44 mouse cellular contexts compared by ENCODE assay signal in genomic region chr5:90551191-90551590, GRCm38 (mm10). TPM values are rescaled to one million over a fixed set of nuclear protein-coding genes. Genes with fewer than 3 reads are reported as not detected.
"Had no signal": no experiment of that assay in that cellular context is flagged by ENCODE, and none has a peak within 500 bp of the region (broad histone marks: within the 10 kb centered on the region; RNA-seq: fewer than 3 reads in every experiment).

No protein-coding gene starts in this region.

- H3K27ac ChIP-seq: heart, embryonic 10.5 days; heart, embryonic 13.5 days; heart, embryonic 15.5 days; hindbrain, embryonic 10.5 days; hindbrain, embryonic 12.5 days; hindbrain, embryonic 13.5 days; hindbrain, embryonic 14.5 days; hindbrain, embryonic 15.5 days; hindbrain, postnatal 0 days; intestine, embryonic 15.5 days; kidney, embryonic 15.5 days; kidney, postnatal 0 days; layer of hippocampus, adult 2 months had no signal

- H3K36me3 ChIP-seq: heart, embryonic 10.5 days; heart, embryonic 12.5 days; heart, embryonic 13.5 days; heart, embryonic 15.5 days; hindbrain, embryonic 10.5 days; hindbrain, embryonic 12.5 days; hindbrain, embryonic 13.5 days; hindbrain, embryonic 15.5 days; intestine, embryonic 15.5 days; kidney, embryonic 15.5 days had no signal

- DNase-seq: heart, postnatal 10 days; heart, postnatal 14 days; heart, postnatal 36 days; heart, postnatal 4 days; kidney, adult 11 months; kidney, adult 18-20 months; kidney, adult 2 months; kidney, adult 8-10 months; kidney, adult 9 months; kidney, postnatal 10 days; kidney, postnatal 14 days; kidney, postnatal 25 days; kidney, postnatal 36 days; kidney, postnatal 4 days; layer of hippocampus, adult 9-11 months; layer of hippocampus, postnatal 36 days had no signal

- H3K4me3 ChIP-seq: heart, embryonic 10.5 days; heart, embryonic 12.5 days; heart, embryonic 13.5 days; heart, embryonic 15.5 days; hindbrain, embryonic 10.5 days; hindbrain, embryonic 12.5 days; hindbrain, embryonic 13.5 days; hindbrain, embryonic 15.5 days; intestine, embryonic 15.5 days; kidney, embryonic 15.5 days; layer of hippocampus, adult 2 months had no signal

- H3K27me3 ChIP-seq: heart, embryonic 12.5 days; heart, embryonic 13.5 days; hindbrain, embryonic 12.5 days; hindbrain, embryonic 13.5 days; hindbrain, embryonic 15.5 days; intestine, embryonic 15.5 days; kidney, embryonic 15.5 days had no signal

- H3K4me1 ChIP-seq: heart, embryonic 10.5 days; heart, embryonic 12.5 days; heart, embryonic 13.5 days; heart, embryonic 15.5 days; hindbrain, embryonic 10.5 days; hindbrain, embryonic 12.5 days; hindbrain, embryonic 13.5 days; hindbrain, embryonic 15.5 days; intestine, embryonic 15.5 days; kidney, embryonic 15.5 days had no signal

- H3K9ac ChIP-seq: heart, embryonic 12.5 days; heart, embryonic 13.5 days; heart, embryonic 15.5 days; hindbrain, embryonic 12.5 days; hindbrain, embryonic 13.5 days; hindbrain, embryonic 14.5 days; hindbrain, embryonic 15.5 days; intestine, embryonic 15.5 days; kidney, embryonic 15.5 days had no signal

RNA-seq across cellular contexts. Expression of gene 5830473C10Rik, which starts 9.7 kb away (rescaled TPM):
- total RNA-seq: heart, postnatal 10 days; heart, postnatal 14 days; heart, postnatal 25 days; heart, postnatal 36 days; heart, postnatal 4 days; hematopoietic stem cell, adult 5-6 weeks; hindbrain, postnatal 0 days; layer of hippocampus, adult 18-20 months; layer of hippocampus, adult 2 months; layer of hippocampus, postnatal 25 days; layer of hippocampus, postnatal 36 days had no signal
- polyA plus RNA-seq: heart, embryonic 11.5 days; heart, embryonic 12.5 days; heart, embryonic 13.5 days; heart, embryonic 14.5 days; heart, embryonic 15.5 days; heart, embryonic 16.5 days; heart, postnatal 0 days; hindbrain, embryonic 11.5 days; hindbrain, embryonic 12.5 days; hindbrain, embryonic 13.5 days; hindbrain, embryonic 15.5 days; intestine, embryonic 15.5 days had no signal

RNA-seq across cellular contexts. Expression of gene Afm, which starts 32.5 kb away (rescaled TPM):
- total RNA-seq: heart, postnatal 10 days; heart, postnatal 14 days; heart, postnatal 25 days; heart, postnatal 36 days; heart, postnatal 4 days; hindbrain, postnatal 0 days; layer of hippocampus, adult 18-20 months; layer of hippocampus, adult 2 months; layer of hippocampus, postnatal 10 days; layer of hippocampus, postnatal 14 days; layer of hippocampus, postnatal 25 days; layer of hippocampus, postnatal 36 days; left cerebral cortex, adult 18-20 months had no signal
- polyA plus RNA-seq: heart, embryonic 11.5 days; heart, embryonic 14.5 days; heart, embryonic 15.5 days; heart, postnatal 0 days; hindbrain, embryonic 10.5 days; hindbrain, embryonic 11.5 days; hindbrain, embryonic 12.5 days; hindbrain, embryonic 13.5 days; hindbrain, embryonic 14.5 days; hindbrain, embryonic 15.5 days; hindbrain, embryonic 16.5 days; hindbrain, postnatal 0 days; inflammation-experienced regulatory T-cells, adult 6 months had no signal
